Mouse (Mus musculus) forebrain, embryonic 11.5 days (tissue): Measurements from ENCODE around the gene Cwc27. TPM values are rescaled to one million over a fixed set of nuclear protein-coding genes. Genes with fewer than 3 reads are reported as not detected.

ENCODE experiments used
- ATAC-seq: fragments of 200-750 bp; cut with Nextera tagmentation; replicated peaks from 2 replicates; pipeline ENCODE4 v1.8.0; 2017; ENCODE audit warnings: moderate TSS enrichment; ENCODE audit not compliant: low FRiP score
- DNase-seq: peaks from one replicate; pipeline ENCODE4 v3.0.0-alpha.2; 2017; ENCODE audit warnings: low spot score
- H3K27ac ChIP-seq: fragments of 300-500 bp; sonication (generic); 2 replicates; pipeline ENCODE4 v1.5.1; 2014; ENCODE audit warnings: low read depth, low read length
- H3K27me3 ChIP-seq: fragments of 300-500 bp; sonication (generic); 2 replicates; pipeline ENCODE4 v1.6.1; 2014; ENCODE audit warnings: mild to moderate bottlenecking, low read length, mixed read lengths; ENCODE audit not compliant: control insufficient read depth, insufficient read depth
- H3K36me3 ChIP-seq: fragments of 300-500 bp; sonication (generic); 2 replicates; pipeline ENCODE4 v1.6.1; 2014; ENCODE audit warnings: mild to moderate bottlenecking, low read length, moderate library complexity, mixed read lengths; ENCODE audit not compliant: control insufficient read depth, insufficient read depth
- H3K4me1 ChIP-seq: fragments of 300-500 bp; sonication (generic); replicated peaks from 2 replicates; pipeline ENCODE4 v1.6.1; 2014; ENCODE audit warnings: low read length, mixed read lengths; ENCODE audit not compliant: control insufficient read depth, insufficient read depth
- H3K4me2 ChIP-seq: fragments of 300-500 bp; sonication (generic); 2 replicates; pipeline ENCODE4 v1.6.1; 2014; ENCODE audit warnings: low read depth, mild to moderate bottlenecking, low read length, moderate library complexity, mixed read lengths; ENCODE audit not compliant: severe bottlenecking
- H3K4me3 ChIP-seq: fragments of 300-500 bp; sonication (generic); 2 replicates; pipeline ENCODE4 v1.5.1; 2014; ENCODE audit warnings: low read depth, low read length
- H3K9ac ChIP-seq: fragments of 300-500 bp; sonication (generic); 2 replicates; pipeline ENCODE4 v1.6.1; 2014; ENCODE audit warnings: low read length
- H3K9me3 ChIP-seq: fragments of 300-500 bp; sonication (generic); 2 replicates; pipeline ENCODE4 v1.6.1; 2016; ENCODE audit warnings: low read length, mixed read lengths; ENCODE audit not compliant: control insufficient read depth
- WGBS: fragments of 180-500 bp; shearing (Covaris S2); extraction: QIAGEN DNeasy Blood & Tissue Kit; methylation state at CpG from one replicate; pipeline ENCODE4 v1.1.7; 2014; 5-methylcytosine and 5-hydroxymethylcytosine counted together
- polyA plus RNA-seq: library from polyadenylated mRNA; unstranded; fragments of >200 nt; fragmentation: Nextera tagmentation; extraction: Ambion mirVana; gene quantifications from 2 replicates; pipeline ENCODE4 v1.2.1, GENCODE M21; 2014

Cwc27 gene
- polyA plus RNA-seq, 1 experiment from 2014 or later: 40.2 TPM

DNA sequence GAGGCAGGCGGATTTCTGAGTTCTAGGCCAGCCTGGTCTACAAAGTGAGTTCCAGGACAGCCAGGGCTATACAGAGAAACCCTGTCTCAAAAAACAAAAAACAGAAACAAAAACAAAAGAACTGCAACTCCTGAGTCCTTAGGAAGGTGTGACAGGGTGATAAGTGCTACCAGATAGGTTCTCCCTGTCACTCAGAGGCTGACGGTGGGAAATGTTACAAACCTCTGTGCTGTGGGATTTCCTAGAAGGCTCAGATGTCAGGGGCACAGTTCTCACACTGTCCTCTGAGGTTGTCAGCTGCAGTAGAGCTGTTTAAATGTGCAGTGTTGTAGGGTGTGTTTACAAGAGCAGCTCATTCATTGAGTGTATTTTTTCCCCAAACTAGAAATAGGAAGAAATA lies 8.5 kb upstream of the Cwc27 start:
- Histone ChIP-seq H3K4me2 (no peak overlapping the region), H3K27me3 (no peaks in the 10 kb centered on the region), H3K36me3 (peaks cover 8% of the 10 kb centered on the region), H3K9ac (no peak overlapping the region), H3K27ac (no peak overlapping the region), H3K4me3 (no peak overlapping the region), H3K9me3 (no peaks in the 10 kb centered on the region), H3K4me1 (no peaks in the 10 kb centered on the region)
- DNase-seq (no peak), ATAC-seq (no peak)
- 86% methylated on average over 2 of the region's 2 CpGs for WGBS

DNA sequence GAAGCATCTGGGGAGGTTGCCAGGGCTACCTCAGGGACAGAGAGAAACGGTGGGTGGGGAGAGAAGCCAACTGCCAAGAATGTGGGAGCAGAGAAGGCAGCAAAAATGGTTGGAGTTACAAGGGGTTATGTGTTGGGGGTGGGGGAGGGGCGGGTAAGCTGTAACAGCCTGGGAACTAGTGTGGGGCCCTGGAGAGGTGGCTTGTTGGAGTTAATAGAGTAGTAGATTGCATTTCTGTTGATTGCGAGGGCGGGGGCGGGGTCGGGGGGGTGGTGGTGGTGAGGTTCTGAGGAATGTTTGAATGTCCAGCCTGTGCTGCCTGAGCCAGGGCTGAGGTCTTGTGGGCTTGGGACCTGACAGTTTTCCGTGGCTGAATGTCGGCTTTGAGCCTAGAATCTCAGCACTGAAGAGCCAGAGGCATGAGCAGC lies 5.5 kb upstream of the Cwc27 start:
- H3K4me2 ChIP-seq: no peak overlapping the region
- peak; percentile 55 for DNase-seq
- no peak overlapping the region for H3K9ac ChIP-seq
- WGBS: 32% methylated on average over 8 of the region's 8 CpGs
- H3K9me3 ChIP-seq: no peaks in the 10 kb centered on the region
- H3K27ac ChIP-seq: no peak overlapping the region
- 0 out of 2 replicates have a peak, but pooled peaks have one; percentile 21 for ATAC-seq
- peaks cover 2% of the 10 kb centered on the region; the same call in 1 of the 2 replicates for H3K4me1 ChIP-seq
- H3K27me3 ChIP-seq: no peaks in the 10 kb centered on the region
- H3K36me3 ChIP-seq: no peaks in the 10 kb centered on the region; the same call in 1 of the 2 replicates
- H3K4me3 ChIP-seq: no peak overlapping the region

DNA sequence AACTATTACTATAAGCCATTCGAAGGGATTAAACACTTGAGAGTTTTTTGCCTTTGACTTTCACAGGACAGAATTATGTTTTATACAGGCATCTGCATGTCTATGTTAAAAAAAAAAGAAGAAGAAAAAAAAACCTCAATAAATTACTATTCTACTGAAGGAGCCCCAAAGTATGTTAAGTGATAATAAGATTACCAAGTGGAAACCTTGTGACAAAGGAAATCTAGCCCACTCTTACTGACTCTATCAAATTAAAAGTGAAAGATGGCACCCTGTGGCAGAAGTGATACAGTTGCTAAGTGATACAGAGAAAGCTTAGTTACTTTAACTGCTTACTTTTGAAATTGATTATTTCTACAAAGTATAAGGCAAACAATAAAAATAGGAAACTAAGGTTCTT lies 5.0 kb upstream of the Cwc27 start:
- no peak for ATAC-seq
- peaks cover 2% of the 10 kb centered on the region; the same call in 1 of the 2 replicates for H3K4me1 ChIP-seq
- no peak overlapping the region for H3K27ac ChIP-seq
- 84% methylated on average over 1 of the region's 1 CpGs for WGBS
- H3K4me2 ChIP-seq: no peak overlapping the region
- H3K27me3 ChIP-seq: no peaks in the 10 kb centered on the region
- no peak for DNase-seq
- no peaks in the 10 kb centered on the region for H3K9me3 ChIP-seq
- H3K36me3 ChIP-seq: no peaks in the 10 kb centered on the region; the same call in 1 of the 2 replicates
- H3K4me3 ChIP-seq: no peak overlapping the region
- H3K9ac ChIP-seq: no peak overlapping the region

DNA sequence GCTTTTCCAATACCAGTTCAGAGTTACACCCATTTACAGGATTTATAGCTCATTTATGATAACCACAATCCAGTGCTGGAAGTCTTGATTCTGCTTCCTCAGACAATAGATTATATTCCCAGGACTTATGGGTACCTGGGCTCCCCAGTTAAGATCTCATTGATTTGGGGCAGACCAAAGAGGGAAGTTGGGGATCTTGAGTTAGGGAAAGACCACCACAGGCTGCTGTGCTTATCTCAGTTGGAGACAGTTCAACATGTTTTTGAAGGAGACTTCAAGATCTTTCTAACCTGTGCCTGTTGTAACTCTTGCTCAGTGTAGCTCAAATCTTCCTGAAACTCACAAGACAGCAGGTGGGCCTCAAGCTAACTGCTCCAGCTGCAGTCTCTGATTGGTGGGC lies 4.2 kb upstream of the Cwc27 start:
- no peaks in the 10 kb centered on the region for H3K27me3 ChIP-seq
- H3K4me3 ChIP-seq: no peak overlapping the region
- H3K4me2 ChIP-seq: no peak overlapping the region
- no peak overlapping the region for H3K9ac ChIP-seq
- H3K9me3 ChIP-seq: no peaks in the 10 kb centered on the region
- DNase-seq: no peak
- H3K4me1 ChIP-seq: peaks cover 2% of the 10 kb centered on the region; the same call in 1 of the 2 replicates
- ATAC-seq: no peak
- H3K27ac ChIP-seq: no peak overlapping the region
- H3K36me3 ChIP-seq: no peaks in the 10 kb centered on the region

DNA sequence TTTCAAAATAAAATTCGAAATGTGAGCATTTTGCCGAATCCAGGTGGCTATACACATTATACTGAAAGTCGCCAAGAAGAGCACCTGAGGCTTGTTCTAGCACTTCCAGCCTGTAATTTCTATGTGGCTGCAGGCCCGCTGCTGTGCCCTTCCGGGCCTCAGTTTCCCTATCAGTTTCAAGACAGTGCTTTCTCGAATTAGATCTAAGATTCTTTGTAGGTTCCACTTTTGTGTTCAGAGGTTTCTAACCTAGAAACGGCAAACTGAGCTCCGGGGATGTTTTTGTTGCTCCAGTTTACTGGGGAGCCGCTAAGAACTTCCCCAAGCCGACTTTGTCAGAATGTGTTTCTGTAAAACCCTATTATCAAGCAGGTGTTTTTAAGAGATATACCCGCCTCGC lies 754 bp upstream of the Cwc27 start:
- H3K4me3 ChIP-seq: peak overlapping the region; percentile 83
- H3K9ac ChIP-seq: peak overlapping the region; percentile 78
- no peaks in the 10 kb centered on the region for H3K36me3 ChIP-seq
- peak overlapping the region; percentile 60 for H3K4me2 ChIP-seq
- no peaks in the 10 kb centered on the region for H3K27me3 ChIP-seq
- WGBS: 58% methylated on average over 12 of the region's 12 CpGs
- DNase-seq (no peak), ATAC-seq (no peak)
- H3K9me3 ChIP-seq: no peaks in the 10 kb centered on the region
- H3K27ac ChIP-seq: no peak overlapping the region
- H3K4me1 ChIP-seq: peaks cover 2% of the 10 kb centered on the region; the same call in 1 of the 2 replicates

DNA sequence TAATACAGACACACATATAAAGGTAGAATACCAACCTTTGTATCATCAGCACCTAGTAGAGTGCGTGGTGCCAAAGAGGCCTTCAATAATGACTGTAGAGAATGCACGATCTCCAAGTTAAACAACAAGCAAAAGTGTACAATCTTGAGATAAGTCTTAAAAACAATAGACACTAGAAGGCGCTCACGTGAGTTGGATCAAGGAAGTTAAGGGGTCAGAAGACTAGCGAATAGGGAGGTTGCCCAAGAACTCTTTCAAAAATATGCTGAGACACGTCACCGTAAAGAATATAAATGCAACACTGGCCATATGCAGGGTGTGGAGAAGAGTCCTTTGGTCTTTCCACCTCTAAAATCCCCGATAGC lies 690 bp downstream of the Cwc27 start:
- Histone ChIP-seq H3K27ac (no peak overlapping the region), H3K4me1 (peaks cover 2% of the 10 kb centered on the region; the same call in 1 of the 2 replicates), H3K27me3 (no peaks in the 10 kb centered on the region), H3K4me3 (peak overlapping the region; percentile 83), H3K4me2 (peak overlapping the region; percentile 60), H3K9me3 (no peaks in the 10 kb centered on the region), H3K36me3 (no peaks in the 10 kb centered on the region), H3K9ac (peak overlapping the region; percentile 78)
- ATAC-seq: 0 out of 2 replicates have a peak, but pooled peaks have one; percentile 22
- WGBS: 10% methylated on average over 8 of the region's 8 CpGs
- DNase-seq: no peak

DNA sequence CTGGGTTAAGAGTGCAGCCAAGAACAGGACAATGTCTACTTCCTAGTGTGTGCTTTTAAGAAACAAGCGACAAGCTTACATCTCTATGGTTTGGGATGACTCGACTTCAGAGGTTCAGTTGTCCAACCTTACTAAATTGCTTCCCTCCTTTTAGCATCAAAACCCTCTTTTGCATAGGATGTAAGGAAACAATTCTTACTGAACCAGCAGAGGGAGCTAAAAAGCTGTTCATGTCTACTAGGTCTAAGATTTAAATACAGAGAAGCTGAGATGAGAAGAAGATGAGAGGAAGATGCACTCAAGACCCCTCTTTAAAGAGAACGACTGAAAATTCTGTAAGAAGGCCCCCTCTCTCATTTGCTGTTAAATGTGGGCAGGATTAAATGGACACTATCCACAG lies 11.3 kb downstream of the Cwc27 start:
- 55% methylated on average over 3 of the region's 3 CpGs for WGBS
- Histone ChIP-seq H3K4me2 (no peak overlapping the region), H3K27ac (no peak overlapping the region), H3K4me3 (no peak overlapping the region), H3K9ac (no peak overlapping the region), H3K27me3 (no peaks in the 10 kb centered on the region), H3K4me1 (no peaks in the 10 kb centered on the region), H3K9me3 (no peaks in the 10 kb centered on the region), H3K36me3 (no peaks in the 10 kb centered on the region)
- ATAC-seq: no peak
- no peak for DNase-seq

DNA sequence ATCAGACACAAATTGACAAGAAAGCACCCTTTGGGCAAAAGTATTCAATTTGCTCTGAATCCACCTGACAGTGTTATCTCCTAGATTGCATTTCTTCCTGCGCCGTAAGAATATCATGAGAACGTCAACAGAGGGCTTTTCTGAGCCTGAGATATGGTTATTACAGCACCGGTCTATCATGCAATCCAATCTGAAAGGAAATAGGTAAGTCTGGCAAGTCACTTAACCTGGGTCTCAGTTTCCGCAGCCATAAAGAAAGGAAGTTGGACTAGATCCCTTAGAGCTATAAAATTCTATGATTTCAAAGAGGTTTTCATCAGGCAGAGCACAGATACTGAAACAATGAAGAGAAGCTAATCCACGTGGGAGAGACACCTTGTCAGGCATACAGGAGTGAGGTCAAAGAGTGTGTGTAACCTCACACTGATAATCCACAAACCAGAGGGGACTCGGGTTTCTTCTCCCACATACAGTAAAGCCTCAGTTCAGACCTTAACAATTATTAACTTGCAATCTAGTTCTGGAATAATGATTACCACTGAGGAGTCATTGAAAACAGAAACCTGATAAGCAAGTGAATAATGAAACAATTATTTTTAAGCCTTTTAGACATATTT lies 17.3 kb downstream of the Cwc27 start:
- no peak overlapping the region for H3K4me2 ChIP-seq
- ATAC-seq (no peak), DNase-seq (no peak)
- H3K9ac ChIP-seq: no peak overlapping the region
- WGBS: 90% methylated on average over 7 of the region's 7 CpGs
- H3K36me3 ChIP-seq: no peaks in the 10 kb centered on the region
- H3K4me3 ChIP-seq: no peak overlapping the region
- H3K4me1 ChIP-seq: no peaks in the 10 kb centered on the region
- no peak overlapping the region for H3K27ac ChIP-seq
- H3K27me3 ChIP-seq: no peaks in the 10 kb centered on the region
- H3K9me3 ChIP-seq: no peaks in the 10 kb centered on the region

DNA sequence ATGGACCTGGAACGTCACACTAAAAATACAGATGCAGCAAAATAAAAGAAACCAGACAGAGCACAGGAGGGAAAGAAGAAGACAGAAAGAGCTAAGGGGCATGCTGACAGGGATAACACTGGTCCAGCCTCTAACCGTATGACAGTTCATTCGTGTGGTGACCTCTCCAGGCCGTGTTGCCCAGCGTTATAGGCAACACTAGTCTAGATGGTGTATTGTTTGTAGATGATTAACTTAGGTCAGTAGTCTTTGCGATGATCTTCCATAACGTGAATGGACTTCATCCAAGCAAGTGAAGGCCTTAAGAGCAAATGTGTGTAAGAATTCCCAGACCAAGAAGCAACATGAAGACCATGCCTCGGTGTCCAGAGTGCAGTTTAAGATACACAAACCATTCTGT lies 17.9 kb downstream of the Cwc27 start:
- DNase-seq: no peak
- Histone ChIP-seq H3K4me3 (no peak overlapping the region), H3K9ac (no peak overlapping the region), H3K27ac (no peak overlapping the region), H3K4me2 (no peak overlapping the region), H3K4me1 (no peaks in the 10 kb centered on the region), H3K36me3 (no peaks in the 10 kb centered on the region), H3K9me3 (no peaks in the 10 kb centered on the region), H3K27me3 (no peaks in the 10 kb centered on the region)
- no peak for ATAC-seq
- 94% methylated on average over 8 of the region's 8 CpGs for WGBS
